Mouse (Mus musculus) layer of hippocampus, adult 9-10 months (tissue): ENCODE measurements around the gene Dnah6.

Experiments
- DNase-seq: peaks from one replicate; pipeline ENCODE4 v3.0.0; 2022; ENCODE audit warnings: low spot score

Dnah6 gene

GRCm38 (mm10) chr6:73228408-73228807 lies 7.0 kb upstream of the Dnah6 start:
- DNase-seq, result no peak

- DNase-seq, result peak; percentile 58
Measured at GRCm38 (mm10) chr6:73227376-73228158, 6.1 kb upstream of the Dnah6 start.

GRCm38 (mm10) chr6:73222841-73223526 lies 1.5 kb upstream of the Dnah6 start:
- DNase-seq, result no peak

- no peak for DNase-seq
Measured at GRCm38 (mm10) chr6:73221958-73222735, 696 bp upstream of the Dnah6 start.

GRCm38 (mm10) chr6:73211602-73212001 lies 9.8 kb downstream of the Dnah6 start:
- DNase-seq, result no peak

GRCm38 (mm10) chr6:73211036-73211435 lies 10.4 kb downstream of the Dnah6 start:
- DNase-seq, result no peak

GRCm38 (mm10) chr6:73210445-73210972 lies 10.9 kb downstream of the Dnah6 start:
- no peak for DNase-seq

- no peak for DNase-seq
Measured at GRCm38 (mm10) chr6:73209598-73209997, 11.9 kb downstream of the Dnah6 start.

- DNase-seq, result no peak
Measured at GRCm38 (mm10) chr6:73204937-73205336, 16.5 kb downstream of the Dnah6 start.

- no peak for DNase-seq
Measured at GRCm38 (mm10) chr6:73203724-73204123, 17.7 kb downstream of the Dnah6 start.

- no peak for DNase-seq
Measured at GRCm38 (mm10) chr6:73195291-73195690, 26.2 kb downstream of the Dnah6 start.

- DNase-seq, result no peak
Measured at GRCm38 (mm10) chr6:73190756-73191155, 30.7 kb downstream of the Dnah6 start.

GRCm38 (mm10) chr6:73184276-73184675 lies 37.2 kb downstream of the Dnah6 start:
- DNase-seq, result no peak

- DNase-seq, result no peak
Measured at GRCm38 (mm10) chr6:73182987-73183386, 38.5 kb downstream of the Dnah6 start.

GRCm38 (mm10) chr6:73182410-73182809 lies 39.0 kb downstream of the Dnah6 start:
- DNase-seq, result no peak

GRCm38 (mm10) chr6:73182006-73182405 lies 39.4 kb downstream of the Dnah6 start:
- no peak for DNase-seq

GRCm38 (mm10) chr6:73175156-73175555 lies 46.3 kb downstream of the Dnah6 start:
- DNase-seq, result no peak

GRCm38 (mm10) chr6:73167230-73167629 lies 54.2 kb downstream of the Dnah6 start:
- DNase-seq, result no peak

- no peak for DNase-seq
Measured at GRCm38 (mm10) chr6:73162958-73163357, 58.5 kb downstream of the Dnah6 start.

- no peak for DNase-seq
Measured at GRCm38 (mm10) chr6:73161338-73161737, 60.1 kb downstream of the Dnah6 start.

- no peak for DNase-seq
Measured at GRCm38 (mm10) chr6:73155455-73155854, 66.0 kb downstream of the Dnah6 start.

- peak; percentile 92 for DNase-seq
Measured at GRCm38 (mm10) chr6:73153675-73154074, 67.8 kb downstream of the Dnah6 start.
